Mouse (Mus musculus) right cerebral cortex, adult 2 months (tissue): ENCODE data around the gene Slc25a21.

Experiments
- DNase-seq, 2 experiments: peaks; one replicate each; pipeline ENCODE4 v3.0.0; 2021 to 2022; ENCODE audit warnings: low spot score in 2 of 2

The Slc25a21 gene

DNA sequence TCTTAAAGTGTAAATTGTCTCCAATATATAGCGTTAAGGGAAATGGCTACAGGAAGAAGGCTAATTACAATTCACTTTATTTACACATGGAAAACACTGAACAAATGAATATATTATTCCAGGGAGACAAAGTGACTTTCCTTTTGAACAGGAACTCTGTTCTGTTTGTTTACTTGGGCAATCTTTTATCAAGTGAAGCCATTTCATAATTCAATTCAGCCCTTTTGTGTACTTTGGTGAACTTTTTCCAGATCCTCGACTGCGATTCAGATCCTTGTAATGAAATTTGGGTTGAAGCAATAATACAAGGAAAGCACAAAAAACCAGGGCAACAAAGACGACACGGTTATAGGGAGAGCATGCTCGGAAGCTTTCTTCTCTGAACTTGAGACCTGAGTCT, 423.3 kb downstream of the Slc25a21 start:
- DNase-seq = no peak

DNA sequence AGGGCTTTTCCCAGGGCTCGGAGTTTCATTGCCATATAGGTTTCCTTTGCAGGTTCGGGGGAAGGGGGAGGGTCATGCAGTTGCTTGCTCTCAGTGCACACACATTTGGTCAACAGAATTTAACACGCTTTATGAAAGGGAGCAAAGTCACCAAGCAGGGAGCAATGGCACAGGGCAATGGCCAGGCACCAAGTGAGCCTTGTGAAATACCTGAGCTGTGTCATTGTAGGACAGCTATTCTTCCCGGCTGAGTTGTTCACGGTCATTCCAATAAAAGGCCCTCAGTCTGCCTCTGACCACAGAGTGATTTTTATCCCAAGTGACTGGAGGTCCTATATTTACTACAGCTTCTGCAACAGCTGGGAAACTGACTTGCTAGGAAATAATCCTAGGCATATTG, 427.9 kb downstream of the Slc25a21 start:
- no peak for DNase-seq

DNA sequence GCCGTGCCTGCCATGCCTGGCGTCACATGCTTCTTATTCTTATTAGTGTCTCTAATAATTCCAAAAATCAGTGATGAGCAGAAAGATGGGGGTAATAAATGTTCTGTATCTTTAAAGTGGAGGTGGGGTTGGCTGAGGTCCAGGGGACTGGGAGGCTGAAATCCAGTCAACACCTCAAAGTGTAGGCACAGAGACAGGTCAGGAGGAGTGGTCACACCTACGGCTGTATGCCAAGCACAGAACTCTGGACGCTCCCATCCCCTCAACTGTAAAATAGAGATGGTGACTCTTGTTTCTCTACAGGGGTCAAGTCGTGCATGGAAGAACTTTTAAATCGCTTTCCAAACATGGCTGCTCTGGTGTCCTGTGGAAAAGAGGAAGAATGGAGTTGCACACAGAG, 429.8 kb downstream of the Slc25a21 start:
- DNase-seq = no peak

DNA sequence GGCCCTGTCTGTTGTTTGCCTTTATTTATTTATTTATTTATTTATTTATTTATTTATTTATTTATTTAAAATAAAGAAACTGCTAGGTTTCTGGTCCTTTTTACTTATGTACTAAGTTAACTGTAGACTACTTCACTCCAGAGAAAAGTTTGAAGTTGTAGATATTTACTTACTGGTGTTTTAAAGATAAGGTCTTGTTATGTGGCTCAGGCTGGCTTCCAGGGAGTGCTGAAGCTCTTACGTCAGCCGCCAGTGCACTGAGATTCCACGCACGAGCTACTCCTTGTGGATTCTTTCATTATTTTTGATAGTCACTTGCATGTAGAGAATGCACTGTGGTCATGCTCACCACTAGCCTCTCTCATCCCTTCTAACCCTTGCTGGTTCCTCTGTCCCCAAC, 460.2 kb downstream of the Slc25a21 start:
- DNase-seq = no peak

DNA sequence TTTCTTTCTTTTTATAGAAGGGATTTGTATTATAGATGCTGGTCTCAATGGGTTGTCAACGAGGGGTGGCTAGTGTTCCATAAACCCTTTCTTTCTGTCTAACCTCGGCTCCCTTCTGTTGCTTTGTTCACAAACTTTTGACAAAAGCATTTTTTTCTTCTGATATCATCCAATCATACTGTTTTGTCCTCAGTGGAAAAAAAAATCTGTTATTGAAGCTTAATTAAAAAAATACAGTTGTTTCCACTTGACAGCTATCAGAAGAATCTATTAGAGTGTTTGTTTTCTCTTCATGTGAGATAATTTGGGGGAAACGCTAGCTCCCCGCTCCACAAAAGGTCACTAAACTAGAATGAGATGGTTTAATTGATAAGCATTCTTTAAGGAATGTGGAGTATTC, 469.6 kb downstream of the Slc25a21 start:
- DNase-seq = no peak

DNA sequence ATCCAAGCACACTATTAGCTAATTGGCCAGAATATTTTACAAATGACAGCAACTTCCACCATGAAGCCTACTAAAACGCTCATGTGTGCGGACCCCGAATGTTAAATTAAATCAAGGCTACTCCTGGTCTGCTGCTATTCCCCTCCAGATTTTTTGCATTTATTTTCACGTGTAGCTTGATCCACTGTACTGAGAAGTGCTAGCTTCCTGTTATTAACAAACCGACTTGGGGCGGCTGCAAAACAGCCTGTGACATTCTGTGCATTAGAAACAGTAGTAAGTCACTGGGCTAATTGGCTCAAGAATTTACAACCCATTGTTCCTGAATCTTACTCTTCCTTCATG, 478.6 kb downstream of the Slc25a21 start:
- no peak for DNase-seq

DNA sequence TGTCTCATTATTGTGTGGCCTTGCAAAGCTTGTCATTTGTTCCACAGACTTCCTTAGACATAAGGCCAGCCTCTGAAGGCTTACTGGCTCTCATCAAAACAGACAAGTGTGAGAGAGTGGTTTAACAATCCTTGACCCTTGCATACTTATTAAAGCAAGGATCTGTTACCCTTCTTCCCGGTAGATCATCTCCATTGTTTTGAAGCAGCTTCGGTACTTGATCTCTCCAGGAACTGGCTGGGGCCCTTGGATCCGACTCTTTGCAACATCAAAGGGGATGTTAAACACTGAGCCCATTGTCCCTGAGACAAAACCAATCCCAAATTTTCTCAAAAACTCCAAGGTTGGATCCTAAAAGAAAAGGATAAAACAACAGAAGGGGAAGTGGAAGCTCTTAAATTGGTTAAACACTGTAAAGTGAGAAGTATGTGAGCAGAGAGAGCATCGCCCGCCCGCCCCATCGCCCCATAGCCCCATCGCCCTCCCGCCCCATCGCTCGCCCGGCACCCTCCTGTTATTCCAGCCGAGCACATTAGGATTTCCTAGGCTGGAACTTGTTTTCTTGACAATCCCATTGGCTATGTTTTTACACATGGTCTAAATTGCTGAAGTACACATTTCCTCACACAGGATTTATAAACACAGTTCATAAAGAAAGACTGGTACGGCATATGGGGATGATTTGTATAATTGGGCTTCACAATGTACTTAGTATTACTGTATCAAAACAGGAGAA, 479.1 kb downstream of the Slc25a21 start:
- DNase-seq = no peak

DNA sequence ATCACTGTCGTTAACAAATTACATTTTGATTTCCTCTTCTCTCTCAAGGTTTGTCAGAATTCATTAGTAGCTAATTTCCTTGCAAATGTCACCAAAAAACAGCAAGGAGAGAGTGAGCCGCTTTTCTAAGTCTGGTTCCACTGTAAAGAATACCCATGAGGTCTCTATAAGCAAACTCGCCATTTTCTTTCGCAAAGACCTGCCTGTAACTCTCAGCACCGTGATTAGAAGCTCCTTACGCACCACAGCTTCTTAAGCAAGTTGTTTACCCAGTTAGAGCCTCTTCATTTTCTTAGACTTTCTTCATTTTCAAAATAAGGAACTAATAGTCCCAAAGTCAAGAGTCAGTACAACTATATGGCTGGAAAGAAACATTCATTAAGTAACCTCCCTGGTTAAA, 496.3 kb downstream of the Slc25a21 start:
- no peak for DNase-seq

DNA sequence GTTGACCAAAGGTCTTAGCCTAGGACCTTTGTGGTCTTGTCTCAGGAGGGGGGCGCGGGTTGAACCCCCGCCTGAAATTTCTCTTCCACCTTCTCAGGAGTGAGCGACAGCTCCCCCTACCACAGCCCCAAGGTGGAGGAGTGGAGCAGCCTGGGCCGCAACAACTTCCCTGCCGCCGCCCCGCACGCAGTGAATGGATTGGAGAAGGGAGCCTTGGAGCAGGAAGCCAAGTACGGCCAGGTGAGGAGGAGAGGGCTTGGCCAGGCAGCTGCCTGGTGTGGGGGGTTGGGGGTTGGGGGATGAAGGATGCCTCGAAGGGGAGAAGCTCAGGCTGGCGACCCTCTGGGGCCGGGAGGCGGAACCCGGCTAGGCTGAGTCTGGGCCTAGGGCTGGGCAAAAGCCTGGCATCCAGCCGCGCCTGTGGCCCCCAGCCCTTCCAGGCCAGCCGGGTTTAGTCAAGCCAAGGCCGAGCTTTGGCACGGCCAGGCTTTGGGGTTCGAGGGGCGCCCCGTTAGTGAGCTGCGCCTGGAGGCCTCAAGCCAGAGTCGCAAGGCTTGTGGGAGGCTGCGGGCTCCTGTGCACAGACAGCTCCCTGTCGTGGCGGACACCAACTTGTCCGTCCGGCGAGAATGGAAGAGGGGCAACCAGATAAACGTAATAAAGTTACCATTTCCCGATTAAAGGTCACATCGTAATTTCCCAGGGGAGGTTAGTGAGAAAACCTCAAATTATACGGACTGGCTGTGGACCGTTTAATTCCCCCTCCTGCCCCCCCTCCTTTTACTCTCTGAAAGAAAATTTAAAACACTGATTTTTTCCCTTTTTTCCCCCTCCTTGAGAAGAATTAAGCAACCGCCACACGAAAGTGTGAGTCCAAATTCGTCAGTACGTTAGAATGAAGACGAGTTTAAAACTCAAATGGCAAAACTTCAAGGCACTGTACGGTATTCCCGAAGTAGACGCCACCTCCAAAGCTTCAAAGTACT, 497.1 kb downstream of the Slc25a21 start:
- no peak for DNase-seq

DNA sequence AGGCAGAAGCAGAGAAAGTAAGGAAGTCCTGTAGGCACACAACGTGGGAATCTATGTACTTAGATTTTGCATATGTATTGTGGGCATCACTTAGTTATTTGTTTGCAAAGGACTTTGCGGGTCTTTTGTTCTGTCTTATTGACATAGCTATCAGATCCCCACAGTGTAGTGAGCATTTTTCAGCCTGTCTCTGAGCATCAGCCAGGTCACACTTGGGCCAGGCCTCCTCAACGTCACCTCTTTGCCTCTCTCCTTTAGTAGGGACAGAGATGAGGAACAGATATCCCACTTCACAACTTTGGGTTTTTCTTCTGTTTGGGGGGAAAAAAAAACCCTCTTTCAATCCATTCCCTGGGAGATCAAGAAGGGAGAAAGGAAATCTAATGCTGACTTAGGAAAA, 497.9 kb downstream of the Slc25a21 start:
- no peak for DNase-seq

DNA sequence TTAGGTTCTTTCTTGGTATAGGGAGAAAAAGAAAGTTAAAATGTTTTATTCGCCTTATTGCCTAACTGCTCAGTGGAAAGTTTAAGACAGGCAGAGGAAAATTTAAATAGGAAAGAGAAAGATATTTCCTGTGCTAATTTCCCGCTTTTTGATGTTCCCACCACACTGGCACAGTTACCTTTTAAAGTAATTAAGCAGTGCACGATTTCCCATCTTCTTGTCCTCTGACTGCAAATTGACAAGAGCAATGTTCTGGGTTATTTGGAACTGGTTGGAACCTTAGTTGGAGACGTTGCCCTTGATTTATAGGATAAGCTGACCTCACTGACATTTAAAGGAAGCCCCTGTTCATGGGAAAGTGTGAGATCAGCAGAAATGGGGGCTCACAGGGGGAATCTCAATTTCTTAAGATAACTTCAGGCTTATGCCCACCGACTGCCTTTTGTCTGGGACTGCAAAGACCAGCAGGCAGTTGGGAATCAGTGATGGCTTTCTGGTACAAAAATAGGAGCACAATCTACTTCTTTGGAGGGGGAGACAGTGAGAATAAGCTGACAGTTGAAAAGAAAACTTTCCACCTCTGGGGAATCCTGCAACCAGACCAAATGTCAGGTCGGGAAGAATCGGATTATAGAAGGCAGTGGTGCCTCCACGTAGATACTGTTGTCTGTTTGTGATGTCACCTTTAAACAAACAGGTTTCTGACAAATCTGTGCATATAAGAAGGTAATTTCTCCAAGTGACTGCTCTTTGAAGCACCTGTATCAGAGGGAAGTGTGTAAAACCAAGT, 498.9 kb downstream of the Slc25a21 start:
- no peak for DNase-seq

DNA sequence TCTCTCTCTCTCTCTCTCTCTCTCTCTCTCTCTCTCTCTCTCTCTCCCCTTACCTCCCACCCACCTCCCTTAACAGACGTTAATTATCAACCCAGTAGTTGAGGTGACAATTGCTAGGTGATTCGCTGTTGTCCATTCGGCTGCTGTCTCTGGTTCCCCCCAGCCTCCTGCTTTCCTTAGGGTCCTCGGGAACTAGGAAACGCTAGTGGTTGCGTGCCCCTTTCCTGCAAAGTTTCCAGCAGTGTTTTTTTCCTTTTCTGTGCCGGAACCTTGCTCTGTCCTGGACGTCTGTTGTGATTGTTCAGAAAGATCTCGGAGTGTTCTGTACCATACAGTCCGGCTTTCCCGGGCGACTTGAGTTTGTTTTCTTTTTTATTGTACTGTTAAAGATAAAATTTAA, 499.5 kb downstream of the Slc25a21 start:
- no peak for DNase-seq

DNA sequence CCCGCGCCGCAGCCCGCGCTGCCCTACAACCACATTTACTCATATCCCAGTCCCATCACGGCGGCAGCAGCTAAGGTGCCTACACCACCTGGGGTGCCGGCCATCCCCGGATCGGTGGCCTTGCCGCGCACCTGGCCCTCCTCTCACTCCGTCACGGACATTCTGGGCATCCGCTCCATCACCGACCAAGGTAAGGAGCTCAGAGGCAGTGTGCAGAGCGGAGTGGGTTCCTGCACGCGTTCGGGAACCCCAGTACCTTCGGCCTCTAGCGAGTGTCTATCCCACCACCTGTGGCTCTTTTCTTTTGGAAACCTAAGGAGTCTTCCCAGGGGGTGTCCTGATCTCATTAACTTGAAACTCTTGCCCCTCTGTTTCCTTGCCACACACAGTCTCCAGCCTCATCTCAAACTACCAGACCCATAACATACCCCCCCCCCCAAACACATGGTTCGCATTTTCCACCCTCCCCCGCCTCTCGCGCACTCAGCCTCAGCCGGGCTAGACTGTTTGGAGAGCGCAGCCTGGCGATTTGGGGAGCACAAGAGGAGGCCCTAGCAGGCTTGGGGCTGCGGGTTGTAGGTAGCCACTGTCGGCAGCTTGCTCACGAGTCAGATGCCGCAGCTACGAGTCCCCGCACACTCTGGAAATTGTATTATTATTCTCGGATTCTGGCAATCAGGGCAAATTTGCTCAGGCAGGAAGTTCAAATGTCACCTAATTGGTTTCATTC, 500.1 kb downstream of the Slc25a21 start:
- no peak for DNase-seq

DNA sequence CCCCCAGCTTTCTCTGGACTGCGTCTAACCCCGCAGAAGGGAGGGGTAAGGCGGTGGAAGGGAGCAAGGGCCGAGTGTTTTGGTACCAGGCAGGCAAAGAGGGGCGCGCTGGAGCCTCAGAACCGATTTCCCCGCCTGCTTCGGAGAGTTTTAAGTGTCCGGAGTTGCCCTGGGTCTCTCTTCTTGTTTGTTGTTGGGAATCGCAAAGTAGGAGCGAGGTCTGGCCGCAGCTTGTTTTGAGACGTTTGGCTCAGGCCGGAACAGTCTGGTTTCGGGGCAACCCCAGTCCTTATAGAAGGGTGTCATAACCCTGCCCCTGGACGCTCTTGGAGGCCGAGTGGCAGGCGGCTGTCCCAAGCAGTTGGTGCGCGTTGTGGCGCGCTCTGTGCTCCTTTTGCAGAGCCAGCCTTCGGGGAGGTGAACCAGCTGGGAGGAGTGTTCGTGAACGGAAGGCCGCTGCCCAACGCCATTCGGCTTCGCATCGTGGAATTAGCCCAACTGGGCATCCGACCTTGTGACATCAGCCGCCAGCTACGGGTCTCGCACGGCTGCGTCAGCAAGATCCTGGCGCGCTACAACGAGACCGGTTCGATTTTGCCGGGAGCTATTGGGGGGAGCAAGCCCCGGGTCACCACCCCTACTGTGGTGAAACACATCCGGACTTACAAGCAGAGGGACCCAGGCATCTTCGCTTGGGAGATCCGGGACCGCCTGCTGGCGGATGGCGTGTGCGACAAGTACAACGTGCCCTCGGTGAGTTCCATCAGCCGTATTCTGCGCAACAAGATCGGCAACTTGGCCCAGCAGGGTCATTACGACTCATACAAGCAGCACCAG, 500.9 kb downstream of the Slc25a21 start:
- no peak for DNase-seq

DNA sequence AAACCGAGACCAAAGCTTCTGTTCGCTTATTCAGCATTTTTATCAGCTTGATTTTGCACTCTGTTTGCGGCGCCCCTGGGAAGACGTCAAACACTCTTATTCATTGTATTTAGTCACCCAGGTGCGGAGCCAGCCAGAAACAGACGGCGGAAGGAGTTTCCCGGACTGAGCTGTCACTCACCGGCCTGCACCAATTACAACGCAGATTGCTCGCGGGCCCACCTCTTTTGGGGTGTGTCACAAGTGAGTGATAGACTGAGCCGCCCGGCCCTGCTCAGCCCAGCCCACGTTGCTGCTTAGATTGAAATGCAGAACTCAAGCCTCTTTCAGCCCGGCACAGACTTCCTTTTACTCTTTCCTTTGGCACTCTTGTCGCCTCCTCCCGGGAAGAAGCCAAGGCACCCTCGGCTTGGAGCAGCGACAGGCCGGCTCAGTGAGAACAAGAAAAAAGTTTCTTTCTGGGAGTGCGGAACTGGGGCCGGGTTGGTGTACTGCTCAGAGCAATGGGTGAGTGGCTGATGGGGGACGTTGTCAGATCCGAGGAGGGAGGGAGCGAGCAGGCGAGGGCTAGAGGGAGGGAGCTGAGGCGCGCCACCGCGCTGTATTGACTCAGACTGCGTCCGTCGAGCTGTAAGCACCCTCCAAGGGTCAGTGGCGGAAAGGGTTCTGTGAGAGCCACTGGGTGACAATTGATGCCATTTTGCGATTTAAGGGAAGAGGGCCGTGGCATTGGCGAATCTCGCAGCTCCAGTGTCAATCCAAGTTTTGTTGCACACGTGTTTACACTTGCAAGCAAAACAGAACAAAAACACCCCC, 501.7 kb downstream of the Slc25a21 start:
- peak in 1 of 2 experiments; percentile 31 for DNase-seq

DNA sequence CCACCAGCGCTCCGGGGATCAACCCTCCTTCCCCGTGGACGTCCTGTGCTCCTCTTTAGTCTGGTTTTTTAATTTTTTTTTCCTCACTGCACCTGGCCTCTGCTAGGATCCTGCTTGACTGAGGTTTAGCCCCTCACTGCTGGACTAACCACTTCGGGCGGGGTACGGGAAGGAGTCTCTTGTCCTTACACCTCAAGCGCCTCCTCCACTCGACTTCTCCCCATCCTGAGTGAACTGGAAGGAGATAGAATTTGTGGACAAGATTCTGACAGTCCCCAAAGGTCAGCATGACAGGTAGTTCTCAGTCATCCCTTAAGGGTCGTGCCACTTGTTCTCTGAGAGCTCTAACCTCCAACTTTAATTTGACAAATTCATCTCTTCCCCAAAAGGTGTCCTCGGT, 502.3 kb downstream of the Slc25a21 start:
- DNase-seq = no peak

DNA sequence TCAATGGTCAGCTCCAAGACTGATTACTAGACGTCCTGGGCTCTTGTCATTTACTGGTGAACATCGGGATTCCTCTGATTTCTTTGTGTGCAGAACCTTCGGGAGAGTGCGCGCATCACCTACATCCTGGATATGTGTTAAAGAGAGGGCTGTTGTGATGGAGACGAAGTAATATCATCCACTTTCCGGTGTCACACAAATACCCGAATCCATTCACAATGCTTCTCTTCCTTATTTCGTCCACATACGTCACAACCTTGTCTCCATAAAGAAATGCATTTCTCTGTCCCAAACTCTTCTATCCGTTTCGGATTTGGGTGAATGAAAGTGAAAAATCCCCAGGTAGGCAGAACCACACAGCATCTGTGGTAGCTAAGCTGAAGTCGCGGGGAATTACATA, 502.9 kb downstream of the Slc25a21 start:
- no peak for DNase-seq

DNA sequence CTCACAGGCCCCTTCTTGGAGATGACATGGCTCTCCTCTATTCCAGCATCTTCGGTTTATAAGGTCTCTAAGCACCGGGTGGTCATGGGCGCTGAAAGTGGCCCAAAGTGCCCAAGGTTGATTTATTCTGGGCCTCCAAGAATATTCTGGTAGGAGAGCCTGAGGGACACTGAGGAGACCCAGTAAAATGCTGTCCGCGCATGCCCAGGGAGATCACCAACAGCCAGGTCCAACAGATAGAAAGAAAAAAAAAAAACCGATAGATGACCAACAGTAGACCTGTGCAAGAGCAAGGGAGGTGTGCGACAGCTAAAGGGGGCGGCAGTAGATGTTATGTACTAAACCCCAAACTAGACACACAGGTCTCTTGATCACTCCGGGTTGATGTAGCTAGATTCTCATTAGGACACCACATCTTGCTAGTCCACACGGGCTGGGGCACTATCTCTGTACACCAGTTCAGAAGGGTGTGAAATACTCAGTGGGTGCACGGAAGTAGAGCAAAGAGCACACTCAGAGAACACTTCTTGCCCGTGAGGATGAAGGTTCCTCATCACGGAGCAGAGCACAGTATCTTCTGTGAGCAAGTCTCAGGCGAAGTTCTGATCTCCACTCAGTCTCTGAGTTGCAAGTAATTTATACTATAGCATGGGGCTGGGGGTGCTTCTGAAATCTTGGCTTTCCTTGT, 503.7 kb downstream of the Slc25a21 start:
- no peak for DNase-seq

DNA sequence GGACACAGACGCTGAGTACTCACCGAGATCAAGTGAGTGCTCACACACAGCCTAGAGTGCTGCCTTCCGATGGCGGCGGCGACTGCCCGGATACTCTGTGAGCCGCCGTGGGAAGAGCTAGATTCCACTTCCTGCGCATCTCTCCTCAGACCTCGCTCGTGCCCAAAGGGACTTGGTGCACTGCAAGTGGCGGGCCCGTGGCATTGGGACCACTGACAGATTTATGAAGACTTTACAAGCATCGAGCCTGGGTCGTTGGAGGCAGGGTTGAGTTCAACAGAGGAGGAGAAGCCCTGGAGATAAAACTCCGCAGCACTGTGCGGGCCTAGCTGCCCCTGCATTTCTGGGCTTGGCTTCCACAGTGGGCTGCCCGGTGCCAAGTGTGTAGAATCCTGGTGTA, 504.7 kb downstream of the Slc25a21 start:
- DNase-seq = no peak
